Mouse (Mus musculus): Measurements from ENCODE around the gene Dgat2.

Gene Dgat2

DNA sequence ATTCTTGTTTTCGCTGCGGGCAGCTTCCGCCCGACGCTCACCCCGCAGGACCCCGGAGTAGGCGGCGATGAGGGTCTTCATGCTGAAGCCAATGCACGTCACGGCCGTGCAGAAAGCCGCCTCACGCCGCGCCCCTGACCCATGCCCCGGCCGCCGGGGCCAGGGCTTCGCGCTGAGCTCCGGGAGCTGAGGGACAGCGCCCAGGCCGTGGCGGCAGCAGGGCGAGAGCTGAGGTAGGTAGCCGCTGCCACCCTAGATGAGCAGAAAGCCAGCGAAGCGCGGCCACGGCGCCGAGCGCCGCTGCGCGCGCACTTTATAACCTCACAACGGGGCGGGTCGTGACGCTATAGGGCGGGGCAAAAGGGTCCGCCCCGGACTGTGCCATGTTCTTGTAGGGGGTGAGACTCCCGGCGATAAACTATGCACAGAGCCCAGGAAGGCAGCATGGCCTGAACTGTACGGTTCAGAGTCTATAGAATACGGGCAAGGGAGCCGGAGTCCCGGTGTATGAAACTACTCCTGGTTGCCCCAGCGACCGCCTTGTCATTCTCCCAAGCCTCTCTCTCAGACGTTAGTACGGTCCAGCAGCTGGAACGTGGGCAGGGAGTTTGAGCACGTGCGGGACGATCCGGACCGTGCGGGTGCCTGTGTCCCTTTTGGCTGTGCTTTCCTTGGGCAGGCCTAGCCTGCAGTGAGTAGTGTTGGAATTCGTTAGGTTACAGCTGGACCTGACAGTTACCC lies at the start of gene Dgat2:
Dgat2 (minus strand) TSS at position 288 of the 741 bp plus-strand sequence.
- peak; percentile 94 for DNase-seq

- DNase-seq: no peak
These were observed 47.7 kb upstream of the Dgat2 start for GRCm38 (mm10) chr7:99230061-99230747.

GRCm38 (mm10) chr7:99229411-99229810 lies 46.9 kb upstream of the Dgat2 start:
- DNase-seq: peak; percentile 68

DNA sequence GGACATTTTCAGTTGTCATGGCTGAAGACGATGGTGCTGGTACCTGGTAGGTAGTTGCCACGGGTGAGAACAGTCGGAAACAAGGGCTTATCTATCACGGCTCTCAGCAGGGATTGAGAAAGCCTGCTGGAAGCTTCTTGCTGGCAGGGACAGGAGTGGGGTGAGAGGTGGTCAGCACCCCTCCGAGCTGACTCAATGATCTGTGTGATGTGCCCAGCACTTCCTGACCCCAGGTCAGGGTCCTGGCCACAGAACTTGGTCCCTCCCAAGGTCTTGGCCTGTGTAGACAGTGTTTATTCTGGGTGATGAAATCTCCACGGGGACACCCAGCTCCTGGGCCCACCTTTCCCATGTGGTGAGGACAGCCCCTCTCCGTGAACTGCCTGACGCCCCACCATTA lies 46.3 kb upstream of the Dgat2 start:
- no peak for DNase-seq

DNA sequence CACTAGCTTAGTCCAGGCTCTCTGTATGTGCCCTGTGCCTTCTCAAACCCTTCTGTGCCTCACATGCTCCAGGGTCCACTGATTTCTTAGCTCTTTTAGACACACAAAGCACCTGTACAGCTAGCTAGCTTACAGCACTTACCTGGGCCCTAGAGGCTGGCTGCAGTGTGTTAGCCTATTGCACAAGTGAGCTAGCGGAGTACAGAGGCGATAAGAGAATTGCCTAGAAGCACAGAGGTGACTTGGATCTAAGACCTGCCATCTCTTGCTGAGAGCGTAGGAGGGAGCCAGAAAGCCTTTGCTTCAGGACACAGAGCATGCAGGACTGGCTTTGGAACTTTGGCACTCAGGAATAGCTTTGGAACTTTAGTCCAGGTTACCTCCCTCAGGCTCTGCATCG lies 44.7 kb upstream of the Dgat2 start:
- DNase-seq: no peak

DNA sequence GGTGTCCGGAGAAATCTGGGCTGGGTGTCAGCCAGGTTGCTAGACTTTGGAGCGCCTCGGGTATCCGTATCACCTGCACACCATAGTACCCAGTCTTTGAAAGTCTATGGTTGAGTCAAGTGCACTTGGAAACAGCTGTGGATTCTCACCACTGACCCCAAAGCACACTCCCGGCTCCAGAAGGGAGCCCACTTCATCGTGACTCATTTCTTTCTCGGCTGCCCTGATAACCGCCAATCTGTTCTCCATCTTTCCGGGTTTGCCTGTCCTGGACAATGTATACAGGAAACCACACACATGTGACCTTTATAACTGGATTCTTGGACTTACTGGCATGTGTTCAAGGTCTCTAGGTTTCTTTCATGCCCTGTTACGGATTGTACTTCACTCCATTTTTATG lies 44.1 kb upstream of the Dgat2 start:
- DNase-seq: no peak

DNA sequence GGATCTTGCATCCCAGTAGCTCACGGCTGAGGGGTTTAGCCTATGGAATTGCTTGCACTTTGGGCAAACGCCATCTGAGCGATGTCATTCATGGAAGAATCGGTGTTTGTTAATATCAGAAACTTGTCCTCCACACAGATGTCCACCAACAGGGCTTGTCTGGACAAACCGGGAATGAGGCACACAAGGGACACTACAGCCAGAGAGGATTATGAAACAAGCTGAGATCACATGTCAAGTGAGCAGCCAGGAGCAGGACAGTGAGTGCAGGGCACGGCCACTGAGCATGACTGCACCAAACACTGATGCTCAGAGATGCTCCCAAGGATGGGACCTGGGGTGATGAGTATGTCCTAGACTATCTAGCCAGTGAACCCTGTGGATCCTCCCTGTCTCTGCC lies 42.9 kb upstream of the Dgat2 start:
- no peak for DNase-seq

- DNase-seq: no peak
These were observed 42.2 kb upstream of the Dgat2 start for GRCm38 (mm10) chr7:99224648-99225190.

- DNase-seq: no peak
These were observed 41.7 kb upstream of the Dgat2 start for GRCm38 (mm10) chr7:99224225-99224624.

- no peak for DNase-seq
These were observed 35.0 kb upstream of the Dgat2 start for GRCm38 (mm10) chr7:99217338-99218074.

GRCm38 (mm10) chr7:99215347-99215855 lies 32.9 kb upstream of the Dgat2 start:
- no peak for DNase-seq

DNA sequence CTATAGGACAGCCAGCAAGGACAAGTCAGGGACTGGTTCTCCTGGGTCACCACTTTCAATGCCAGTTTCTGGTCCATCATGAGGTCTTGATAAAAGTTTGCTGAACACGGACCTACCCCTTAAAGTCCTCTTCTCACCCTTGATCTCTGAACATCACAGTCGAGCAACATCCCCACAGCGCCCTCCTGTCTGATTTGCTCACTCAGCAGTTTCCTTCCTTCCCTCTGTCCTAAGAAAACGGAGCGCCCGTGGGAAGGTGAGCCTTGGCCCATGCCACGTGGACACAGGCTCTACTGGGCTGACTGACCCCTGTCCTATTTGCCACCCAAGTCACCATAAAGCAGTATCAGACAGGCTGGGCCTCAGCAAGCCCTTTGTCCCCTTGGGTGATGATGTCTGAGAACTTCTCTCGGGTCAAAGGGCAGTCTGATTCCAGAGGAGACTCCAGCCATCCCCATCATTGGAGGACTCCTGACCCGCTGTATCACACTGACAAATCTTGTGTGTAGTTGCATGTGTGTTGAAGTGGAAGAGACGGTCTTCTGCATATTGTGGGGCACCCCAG lies 32.2 kb upstream of the Dgat2 start:
- DNase-seq: no peak

DNA sequence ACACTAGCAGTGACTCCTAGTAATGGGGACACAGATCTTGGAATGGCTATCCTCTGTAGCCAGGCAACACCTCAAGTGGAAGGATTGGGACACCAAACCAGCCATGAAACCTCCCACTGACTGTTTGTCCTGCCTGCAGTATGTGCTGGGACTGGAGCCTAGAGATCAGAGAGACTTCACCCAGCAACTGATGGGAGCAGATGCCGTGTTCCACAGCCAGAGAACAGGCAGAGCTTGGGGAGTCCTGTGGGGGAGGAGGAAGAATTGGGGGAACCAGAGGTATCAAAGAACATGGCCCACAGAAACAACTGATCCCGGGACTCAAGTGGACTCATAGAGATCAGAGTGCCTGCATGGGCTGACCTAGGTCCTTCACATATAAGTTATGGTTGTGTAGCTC lies 31.2 kb upstream of the Dgat2 start:
- DNase-seq: no peak

DNA sequence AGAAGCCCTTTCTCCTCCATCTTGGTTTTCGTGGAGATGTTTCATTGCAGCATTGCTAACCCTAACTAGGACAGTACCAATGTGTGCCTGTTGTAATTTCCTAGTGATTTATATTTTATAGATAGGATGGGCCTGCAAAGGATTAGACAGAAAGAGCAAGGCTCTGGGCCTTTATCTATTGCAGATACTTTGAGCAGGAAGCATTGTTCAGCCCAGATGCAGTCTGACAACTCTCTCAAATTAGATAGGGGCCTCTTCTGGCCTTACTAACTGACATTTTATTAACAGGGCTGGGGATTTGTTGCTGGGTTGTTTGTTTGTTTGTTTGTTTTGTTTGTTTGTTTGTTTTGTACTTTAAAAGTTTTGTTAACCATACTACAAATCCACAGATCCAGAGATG lies 30.5 kb upstream of the Dgat2 start:
- DNase-seq: no peak

GRCm38 (mm10) chr7:99208704-99209103 lies 26.2 kb upstream of the Dgat2 start:
- no peak for DNase-seq

DNA sequence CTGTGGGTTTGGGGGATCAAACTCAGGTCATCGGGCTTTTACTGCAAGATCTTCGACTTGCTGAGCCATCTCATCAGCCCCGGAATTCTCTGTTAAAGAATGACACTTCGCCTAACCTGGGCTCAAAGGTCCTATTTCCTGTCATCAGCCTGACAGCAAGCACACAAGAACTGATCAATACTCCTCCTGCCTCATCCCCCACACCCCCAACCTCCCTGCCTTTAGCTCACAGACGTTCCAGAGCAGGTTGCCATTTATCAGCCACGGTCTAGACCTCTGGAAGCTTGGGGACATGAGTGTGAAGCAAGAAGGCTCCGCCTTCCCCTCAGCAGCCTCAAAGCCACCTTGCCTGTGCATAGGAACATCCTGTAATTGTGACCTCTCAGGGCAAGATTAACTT lies 23.8 kb upstream of the Dgat2 start:
- DNase-seq: no peak

DNA sequence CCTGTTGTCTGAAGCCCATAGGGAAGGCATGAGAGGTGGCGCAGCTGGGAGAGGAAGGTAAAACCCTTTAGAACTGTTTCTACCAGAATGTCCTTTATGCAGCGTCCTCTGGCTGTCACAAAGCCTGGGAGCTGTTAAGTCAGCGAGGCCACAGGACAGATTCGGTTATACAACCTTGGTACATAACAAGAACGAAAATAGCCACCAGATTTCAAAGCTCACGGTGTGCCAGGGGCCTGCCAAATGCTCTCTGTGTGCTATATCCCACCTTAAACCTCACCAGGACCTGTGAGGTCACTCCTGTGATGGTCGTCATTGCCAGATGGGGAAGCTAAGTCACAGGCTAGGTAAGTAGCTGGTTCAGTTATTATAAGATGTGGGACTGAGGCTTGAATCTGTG lies 19.6 kb upstream of the Dgat2 start:
- no peak for DNase-seq

- no peak for DNase-seq
These were observed 17.8 kb upstream of the Dgat2 start for GRCm38 (mm10) chr7:99200290-99200689.

- no peak for DNase-seq
These were observed 17.1 kb upstream of the Dgat2 start for GRCm38 (mm10) chr7:99199451-99200175.

DNA sequence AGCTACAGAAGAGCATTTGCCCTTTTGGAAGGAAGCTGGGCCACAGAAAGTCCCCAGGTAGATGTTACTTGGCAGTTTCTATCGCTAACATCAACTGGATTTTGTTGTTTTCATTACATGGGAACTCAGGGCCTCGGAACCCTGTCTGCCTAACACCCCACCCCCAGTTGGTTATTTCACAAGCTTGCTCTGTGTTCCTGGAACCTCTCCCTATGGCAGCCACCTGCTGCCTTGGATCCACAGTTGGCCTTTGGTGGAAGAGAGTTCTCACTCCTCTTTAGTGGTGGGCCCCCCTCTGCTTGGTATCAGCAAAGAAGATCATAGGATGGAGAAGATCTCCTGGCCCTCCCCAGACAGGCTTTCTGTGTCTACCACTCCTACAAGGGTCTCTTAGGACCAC lies 16.3 kb upstream of the Dgat2 start:
- no peak for DNase-seq

- DNase-seq: no peak
These were observed 12.0 kb upstream of the Dgat2 start for GRCm38 (mm10) chr7:99194511-99194910.

GRCm38 (mm10) chr7:99193926-99194325 lies 11.4 kb upstream of the Dgat2 start:
- no peak for DNase-seq

All from retina, postnatal 1 day (tissue).